Mouse (Mus musculus) lung, postnatal 0 days (tissue): Measurements from ENCODE around the gene Slco1a5. TPM values are rescaled to one million over a fixed set of nuclear protein-coding genes. Genes with fewer than 3 reads are reported as not detected.

Source experiments
- ATAC-seq: fragments of 200-750 bp; cut with Nextera tagmentation; 2 replicates; pipeline ENCODE4 v1.8.0; 2017; ENCODE audit warnings: moderate library complexity
- DNase-seq: peaks from one replicate; pipeline ENCODE4 v3.0.0-alpha.2; 2016; ENCODE audit warnings: low spot score
- H3K27ac ChIP-seq: fragments of 300-500 bp; sonication (generic); 2 replicates; pipeline ENCODE4 v1.5.1; 2014; ENCODE audit warnings: antibody characterized with exemption, mild to moderate bottlenecking, low read length, mixed read lengths
- H3K27me3 ChIP-seq: fragments of 300-500 bp; sonication (generic); replicated peaks from 2 replicates; pipeline ENCODE4 v1.6.1; 2014; ENCODE audit warnings: low read length, mixed read lengths; ENCODE audit not compliant: insufficient read depth
- H3K36me3 ChIP-seq: fragments of 300-500 bp; sonication (generic); 2 replicates; pipeline ENCODE4 v1.6.1; 2014; ENCODE audit warnings: low read length, mixed read lengths; ENCODE audit not compliant: insufficient read depth
- H3K4me1 ChIP-seq: fragments of 300-500 bp; sonication (generic); 2 replicates; pipeline ENCODE4 v1.6.1; 2014; ENCODE audit warnings: antibody characterized with exemption, low read depth, low read length, mixed read lengths; ENCODE audit not compliant: insufficient read depth
- H3K4me2 ChIP-seq: fragments of 300-500 bp; sonication (generic); replicated peaks from 2 replicates; pipeline ENCODE4 v1.6.1; 2014; ENCODE audit warnings: low read depth, mild to moderate bottlenecking, low read length, moderate library complexity, mixed read lengths
- H3K4me3 ChIP-seq: fragments of 300-500 bp; sonication (generic); 2 replicates; pipeline ENCODE4 v1.5.1; 2014; ENCODE audit warnings: low read depth, low read length
- H3K9ac ChIP-seq: fragments of 300-500 bp; sonication (generic); replicated peaks from 2 replicates; pipeline ENCODE4 v1.6.1; 2014; ENCODE audit warnings: low read depth, mild to moderate bottlenecking
- H3K9me3 ChIP-seq: fragments of 300-500 bp; sonication (generic); 2 replicates; pipeline ENCODE4 v1.6.1; 2016; ENCODE audit warnings: low read length, mixed read lengths
- CTCF ChIP-seq: IDR thresholded peaks from 2 replicates; pipeline ENCODE4 v1.5.1; 2016; ENCODE audit warnings: antibody characterized with exemption, mild to moderate bottlenecking
- EP300 ChIP-seq: IDR thresholded peaks from 2 replicates; pipeline ENCODE4 v1.6.1; 2016; ENCODE audit warnings: antibody characterized with exemption, mild to moderate bottlenecking, control low read depth
- WGBS: fragments of 180-500 bp; shearing (Covaris S2); extraction: QIAGEN DNeasy Blood & Tissue Kit; methylation state at CpG from one replicate; pipeline ENCODE4 v1.1.7; 2014; 5-methylcytosine and 5-hydroxymethylcytosine counted together
- polyA plus RNA-seq: library from polyadenylated mRNA; unstranded; fragments of >200 nt; fragmentation: Nextera tagmentation; extraction: Ambion mirVana; gene quantifications from 2 replicates; pipeline ENCODE4 v1.2.1, GENCODE M21; 2015

The Slco1a5 gene
- polyA plus RNA-seq, 1 experiment from 2014 or later, result 0.26 TPM

DNA sequence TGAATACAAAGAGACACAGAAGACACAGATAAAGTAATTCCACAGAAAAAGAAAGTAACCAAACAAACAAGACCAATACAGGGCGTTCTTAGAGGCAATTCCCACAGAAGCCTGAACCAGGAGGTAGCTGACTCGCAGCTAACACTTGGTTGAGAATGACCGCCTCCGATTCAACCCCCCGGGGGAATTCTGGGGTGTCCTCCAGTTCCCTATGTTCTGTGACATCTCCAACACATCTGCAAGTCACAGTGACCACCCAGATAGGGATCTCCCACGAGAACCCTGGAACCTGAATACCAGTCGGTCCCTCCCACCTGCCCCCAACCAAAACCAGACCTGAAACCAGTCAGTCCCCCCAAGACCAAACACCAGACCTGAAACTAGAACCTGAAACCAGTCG lies 128.5 kb downstream of the Slco1a5 start:
- DNase-seq (no peak), ATAC-seq (no peak)
- WGBS, result 81% methylated on average over 8 of the region's 8 CpGs
- Histone ChIP-seq H3K9me3 (no peaks in the 10 kb centered on the region), H3K36me3 (no peaks in the 10 kb centered on the region), H3K4me2 (no peak overlapping the region), H3K4me3 (no peak overlapping the region), H3K4me1 (no peaks in the 10 kb centered on the region), H3K9ac (no peak overlapping the region), H3K27me3 (no peaks in the 10 kb centered on the region), H3K27ac (no peak overlapping the region)
- TF ChIP-seq CTCF, result no peak
- TF ChIP-seq EP300, result no peak

DNA sequence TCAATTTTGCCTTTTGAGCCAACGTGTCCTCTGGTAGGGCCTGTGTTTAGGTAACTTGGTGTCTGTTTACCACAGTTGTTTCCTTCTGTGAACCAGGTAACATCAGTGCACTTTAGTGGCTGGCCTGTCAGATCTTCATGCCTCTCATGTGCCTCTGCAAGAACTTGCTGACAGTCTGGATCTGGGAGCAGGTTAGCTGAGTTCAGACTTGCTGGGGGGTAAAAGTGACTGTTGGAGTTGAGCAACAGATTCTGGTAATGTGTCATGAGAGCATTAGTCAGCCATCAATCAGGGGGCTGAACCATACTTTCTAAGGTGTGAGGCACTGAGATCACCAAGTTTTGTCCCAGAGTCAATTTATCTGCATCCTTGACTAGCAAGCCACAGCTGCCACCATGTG lies 130.8 kb downstream of the Slco1a5 start:
- H3K9ac ChIP-seq, result no peak overlapping the region
- H3K9me3 ChIP-seq, result no peaks in the 10 kb centered on the region
- H3K27me3 ChIP-seq, result no peaks in the 10 kb centered on the region
- TF ChIP-seq EP300 (no peak), CTCF (no peak)
- H3K36me3 ChIP-seq, result no peaks in the 10 kb centered on the region
- DNase-seq (no peak), ATAC-seq (no peak)
- H3K4me1 ChIP-seq, result no peaks in the 10 kb centered on the region
- no peak overlapping the region for H3K4me2 ChIP-seq
- no peak overlapping the region for H3K27ac ChIP-seq
- no peak overlapping the region for H3K4me3 ChIP-seq
- 70% methylated on average over 1 of the region's 1 CpGs for WGBS

DNA sequence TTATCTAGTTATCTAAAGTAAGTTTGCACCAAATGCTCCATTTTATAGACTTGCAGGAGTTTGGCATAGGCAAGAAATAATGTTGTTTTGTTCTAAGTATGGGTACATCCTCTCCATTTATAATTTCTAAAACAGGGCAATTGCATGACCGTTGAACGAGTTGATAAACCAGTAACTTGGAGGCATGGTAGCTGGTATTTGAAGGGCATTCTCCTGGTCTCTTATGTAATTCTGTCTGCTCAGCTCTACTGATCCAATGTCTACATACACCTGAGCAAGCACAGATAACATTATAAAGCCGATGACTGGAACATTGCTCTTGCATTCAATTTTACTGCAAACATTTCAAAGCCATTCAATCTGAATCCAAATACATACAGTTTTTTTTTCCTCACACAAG lies 135.4 kb downstream of the Slco1a5 start:
- H3K9me3 ChIP-seq, result no peaks in the 10 kb centered on the region
- ATAC-seq (no peak), DNase-seq (no peak)
- H3K36me3 ChIP-seq, result no peaks in the 10 kb centered on the region
- no peaks in the 10 kb centered on the region for H3K27me3 ChIP-seq
- TF ChIP-seq CTCF (no peak), EP300 (no peak)
- WGBS, result 75% methylated on average over 3 of the region's 3 CpGs
- H3K27ac ChIP-seq, result no peak overlapping the region
- no peak overlapping the region for H3K4me3 ChIP-seq
- H3K4me2 ChIP-seq, result no peak overlapping the region
- H3K9ac ChIP-seq, result no peak overlapping the region
- H3K4me1 ChIP-seq, result no peaks in the 10 kb centered on the region

DNA sequence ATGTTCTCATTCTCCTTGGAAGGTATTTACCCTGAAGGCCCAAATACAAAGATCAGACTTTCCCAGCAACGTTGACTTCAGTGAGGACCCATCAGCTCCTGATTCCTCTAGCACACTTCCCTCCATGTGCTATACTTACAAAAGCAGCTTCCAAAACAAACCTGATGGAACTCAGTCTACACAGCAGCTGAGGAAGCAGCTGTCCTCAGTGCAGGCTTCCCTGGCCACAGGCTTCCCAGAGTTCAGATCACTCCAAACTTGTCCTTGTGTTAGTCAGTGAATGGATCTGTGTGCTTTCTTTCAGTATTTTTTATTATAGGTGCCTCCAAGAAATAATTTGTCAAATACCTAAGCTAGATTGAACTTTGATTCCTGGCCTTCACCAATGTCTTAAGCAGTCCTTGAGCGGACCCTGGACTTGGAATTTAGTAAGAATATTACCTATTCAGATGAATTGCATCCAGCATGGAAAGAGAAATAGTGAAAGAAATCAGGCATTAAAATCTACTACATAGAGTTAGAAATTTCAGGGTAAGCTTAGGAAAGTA lies 136.8 kb downstream of the Slco1a5 start:
- Histone ChIP-seq H3K4me2 (no peak overlapping the region), H3K4me1 (no peaks in the 10 kb centered on the region), H3K9ac (no peak overlapping the region), H3K36me3 (no peaks in the 10 kb centered on the region), H3K27ac (no peak overlapping the region), H3K4me3 (no peak overlapping the region), H3K27me3 (no peaks in the 10 kb centered on the region), H3K9me3 (no peaks in the 10 kb centered on the region)
- DNase-seq (no peak), ATAC-seq (no peak)
- WGBS, result 62% methylated on average over 2 of the region's 2 CpGs
- TF ChIP-seq CTCF, result no peak
- TF ChIP-seq EP300, result no peak

Other genes starting within 250 kb of the Slco1a5 start
- gene Slco1a6, start 114.5 kb downstream of the Slco1a5 start, polyA plus RNA-seq, result not detected in 2 replicates
- 0.19 and 0.48 TPM in 2 replicates for gene Iapp, start 24.6 kb downstream of the Slco1a5 start, polyA plus RNA-seq
- 16.1 and 18.0 TPM in 2 replicates for gene Pyroxd1, start 22.7 kb upstream of the Slco1a5 start, polyA plus RNA-seq
- gene Recql, start 64.1 kb upstream of the Slco1a5 start, polyA plus RNA-seq, result 12.4 and 15.4 TPM in 2 replicates
- gene Golt1b, start 64.2 kb upstream of the Slco1a5 start, polyA plus RNA-seq, result 49.1 and 56.6 TPM in 2 replicates
- gene Spx, start 90.5 kb upstream of the Slco1a5 start, polyA plus RNA-seq, result 0.38 and 0.43 TPM in 2 replicates
- not detected in 2 replicates for gene Gys2, start 150.1 kb upstream of the Slco1a5 start, polyA plus RNA-seq
- 182 and 184 TPM in 2 replicates for gene Ldhb, start 185.0 kb upstream of the Slco1a5 start, polyA plus RNA-seq
- gene Kcnj8, start 248.6 kb upstream of the Slco1a5 start, polyA plus RNA-seq, result 17.7 and 21.5 TPM in 2 replicates